Mouse (Mus musculus) lung, adult 10 weeks (tissue): ENCODE data around the gene 9530053A07Rik. TPM values are rescaled to one million over a fixed set of nuclear protein-coding genes. Genes with fewer than 3 reads are reported as not detected.

ENCODE experiments used
- polyA plus RNA-seq: library from polyadenylated mRNA; stranded (reverse); fragments of 350-450 nt; fragmentation: Illumina TruSeq; extraction: RNeasy Lipid Tissue Mini Kit (QIAGEN cat#74804); gene quantifications from one replicate; pipeline ENCODE4 v1.2.3, GENCODE M21; 2014; ENCODE audit warnings: low read depth, low replicate concordance; ENCODE audit not compliant: insufficient read depth

9530053A07Rik gene
- polyA plus RNA-seq = 0.51 TPM

DNA sequence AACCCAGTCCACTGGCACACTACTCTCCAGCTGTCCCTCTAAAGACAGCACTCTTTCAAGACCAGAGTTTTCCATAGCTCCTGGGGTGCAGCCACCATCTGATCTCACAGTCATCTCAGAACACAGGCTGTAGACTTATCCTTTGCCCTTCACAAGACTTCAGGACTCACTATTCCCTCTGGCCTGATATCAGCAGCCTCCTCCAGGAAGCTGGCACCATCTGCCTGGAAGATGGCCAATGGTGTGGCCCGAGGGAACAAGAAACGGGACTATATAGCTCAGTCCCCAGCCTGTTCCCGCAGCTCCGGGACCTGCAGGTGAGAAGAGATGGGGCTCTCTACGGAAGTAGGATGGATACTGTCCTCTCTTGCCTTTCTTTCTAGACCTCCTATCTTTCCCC lies at the start of gene 9530053A07Rik:
Gene 9530053A07Rik (plus strand): TSS at position 301 of the 400 bp plus-strand sequence.

DNA sequence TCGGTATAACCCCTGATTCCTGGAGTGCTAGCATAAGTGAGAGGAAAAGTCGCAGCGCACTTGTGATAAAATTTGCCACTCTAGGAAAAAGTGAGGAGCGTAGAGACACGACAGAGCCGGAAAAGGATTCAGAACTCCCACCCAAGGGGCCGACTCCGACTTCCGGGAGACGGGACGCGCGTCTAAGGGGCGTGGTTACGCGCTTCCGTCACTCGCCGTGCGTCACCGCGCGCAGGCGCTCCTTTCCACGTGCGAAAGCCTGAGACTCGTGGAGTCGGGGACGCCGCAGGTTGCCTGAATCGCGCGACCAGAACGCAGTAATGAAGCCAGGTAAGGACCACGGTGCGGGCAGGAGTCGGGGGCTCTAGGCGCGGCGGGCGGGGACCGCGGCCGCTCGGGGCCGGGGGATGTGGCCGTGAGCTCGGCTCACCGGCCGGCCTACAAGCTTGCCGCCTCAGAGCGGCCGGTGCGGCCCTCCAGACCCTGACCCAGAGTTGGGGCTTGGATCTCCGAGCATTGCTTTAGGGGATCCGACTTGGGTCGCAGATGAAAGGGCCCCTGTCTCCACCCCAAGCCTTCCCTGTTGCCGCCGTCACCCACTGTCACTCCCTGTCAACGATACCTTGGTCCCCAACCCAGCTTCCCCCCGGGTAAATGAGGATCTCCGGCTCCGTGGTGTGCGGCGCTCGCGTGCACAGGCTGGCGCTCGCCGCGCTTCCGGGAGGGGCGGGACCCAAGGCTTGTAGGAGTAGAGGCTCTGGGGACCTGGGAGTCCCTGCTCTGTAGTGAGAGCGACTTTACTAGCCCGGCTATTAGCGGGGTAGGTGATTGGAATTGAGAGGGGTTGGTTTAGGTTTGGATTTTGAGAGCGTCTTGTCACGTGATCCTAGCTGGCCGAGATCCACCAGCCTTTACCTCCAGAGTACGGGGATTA lies 40.5 kb downstream of the 9530053A07Rik start, which contains the start of gene Fbl:
Gene Fbl (plus strand): TSS at position 222 of the 934 bp plus-strand sequence.

DNA sequence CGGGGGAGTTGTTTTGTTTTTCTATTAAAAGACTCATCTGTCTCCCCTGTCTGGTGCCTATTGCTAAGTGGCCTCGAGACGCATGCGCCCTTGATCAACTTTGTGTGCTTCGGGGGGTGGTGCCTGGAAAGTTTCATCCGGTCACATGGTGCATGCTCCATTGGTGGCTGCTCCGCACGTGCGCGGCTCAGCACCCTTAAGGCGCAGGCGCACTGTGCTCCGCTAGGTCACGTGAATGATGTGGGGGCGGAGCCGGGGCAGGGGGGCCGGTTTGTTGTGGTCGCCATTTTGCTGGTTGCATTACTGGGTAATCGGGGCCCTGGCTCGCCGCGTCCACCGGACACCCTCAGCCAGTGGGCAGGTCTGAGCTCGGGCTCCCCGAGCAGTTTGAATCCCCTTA lies 50.0 kb downstream of the 9530053A07Rik start, which contains the start of gene Dyrk1b:
Gene Dyrk1b (plus strand): TSS at position 242 of the 400 bp plus-strand sequence.

Other genes with a start within 250 kb of the 9530053A07Rik start
- gene Zfp974, start 200.0 kb upstream of the 9530053A07Rik start, polyA plus RNA-seq = 3.6 TPM
- 5.0 TPM for gene Zfp780b, start 150.3 kb upstream of the 9530053A07Rik start, polyA plus RNA-seq
- gene Zfp850, start 115.4 kb upstream of the 9530053A07Rik start, polyA plus RNA-seq = 1.1 TPM
- gene Psmc4, start 79.4 kb upstream of the 9530053A07Rik start, polyA plus RNA-seq = 88.0 TPM
- gene Fcgbp, start 58.2 kb upstream of the 9530053A07Rik start, polyA plus RNA-seq = 4.1 TPM
- 63.8 TPM for gene Fbl, start 40.2 kb downstream of the 9530053A07Rik start, polyA plus RNA-seq
- gene Dyrk1b, start 50.0 kb downstream of the 9530053A07Rik start, polyA plus RNA-seq = 9.0 TPM
- gene Eid2, start 138.4 kb downstream of the 9530053A07Rik start, polyA plus RNA-seq = 7.7 TPM
- 7.7 TPM for gene Eid2b, start 148.3 kb downstream of the 9530053A07Rik start, polyA plus RNA-seq
- not detected for gene Selenov, start 161.7 kb downstream of the 9530053A07Rik start, polyA plus RNA-seq
- gene Dll3, start 172.8 kb downstream of the 9530053A07Rik start, polyA plus RNA-seq = not detected
- gene Timm50, start 182.6 kb downstream of the 9530053A07Rik start, polyA plus RNA-seq = 32.3 TPM
- 34.2 TPM for gene Supt5, start 209.3 kb downstream of the 9530053A07Rik start, polyA plus RNA-seq
- 1,955 TPM for gene Rps16, start 221.2 kb downstream of the 9530053A07Rik start, polyA plus RNA-seq
- 9.7 TPM for gene Plekhg2, start 243.1 kb downstream of the 9530053A07Rik start, polyA plus RNA-seq